Mouse (Mus musculus): ENCODE measurements around the gene Gm21294. TPM values are rescaled to one million over a fixed set of nuclear protein-coding genes. Genes with fewer than 3 reads are reported as not detected.
"Not testable (repeated sequence)": the region's sequence is repeated elsewhere in the genome, so short reads cannot be mapped to it uniquely, and the experiment has no call there.

Gene Gm21294
- polyA plus RNA-seq (2015; fragmentation: Nextera tagmentation; extraction: Ambion mirVana): not detected in 2 replicates

DNA sequence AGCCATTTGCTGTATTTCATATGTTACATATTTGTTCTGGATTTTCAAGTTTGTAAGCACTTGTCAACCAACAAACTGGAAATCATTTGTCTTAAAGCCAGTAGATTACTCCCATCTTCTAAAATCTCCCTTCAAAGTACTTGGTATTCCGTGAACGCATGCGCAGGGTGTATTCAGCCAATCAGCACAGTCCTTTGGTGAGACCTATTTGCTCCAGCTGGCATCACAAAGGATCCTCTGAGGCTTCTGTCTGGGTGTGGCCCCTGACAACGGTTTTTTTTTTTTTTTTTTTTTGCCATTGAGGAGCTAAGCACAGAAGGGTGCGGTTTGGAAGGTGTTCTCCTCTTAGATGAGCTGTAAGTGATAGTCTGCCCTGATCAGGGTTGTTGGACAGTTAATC, at the start of gene Gm21294:
Gm21294 (plus strand) TSS at position 301 of the 400 bp plus-strand sequence.
- not testable (repeated sequence) for H3K9ac ChIP-seq; H3K4me2 ChIP-seq (replicated peaks); H3K27ac ChIP-seq; H3K9me3 ChIP-seq; H3K4me3 ChIP-seq; H3K4me1 ChIP-seq; ATAC-seq (ENCODE audit: low FRiP score, low read depth); H3K36me3 ChIP-seq; H3K27me3 ChIP-seq
- WGBS: 73% methylated on average over 3 of the region's 5 CpGs

GRCm38 (mm10) chrY:89126246-89126645, 73.6 kb downstream of the Gm21294 start:
- H3K4me3 ChIP-seq; H3K27ac ChIP-seq; H3K27me3 ChIP-seq; H3K36me3 ChIP-seq; H3K4me1 ChIP-seq; H3K9ac ChIP-seq; H3K9me3 ChIP-seq; ATAC-seq (ENCODE audit: low FRiP score, low read depth); H3K4me2 ChIP-seq (replicated peaks): not testable (repeated sequence)
- 100% methylated on average over 4 of the region's 21 CpGs for WGBS
